Mouse (Mus musculus): ENCODE data around the gene Car14.
A peak's percentile ranks its signal among the peaks of the same experiment; 100 is the strongest.
"Not testable (repeated sequence)": the region's sequence is repeated elsewhere in the genome, so short reads cannot be mapped to it uniquely, and the experiment has no call there.

Car14 gene

DNA sequence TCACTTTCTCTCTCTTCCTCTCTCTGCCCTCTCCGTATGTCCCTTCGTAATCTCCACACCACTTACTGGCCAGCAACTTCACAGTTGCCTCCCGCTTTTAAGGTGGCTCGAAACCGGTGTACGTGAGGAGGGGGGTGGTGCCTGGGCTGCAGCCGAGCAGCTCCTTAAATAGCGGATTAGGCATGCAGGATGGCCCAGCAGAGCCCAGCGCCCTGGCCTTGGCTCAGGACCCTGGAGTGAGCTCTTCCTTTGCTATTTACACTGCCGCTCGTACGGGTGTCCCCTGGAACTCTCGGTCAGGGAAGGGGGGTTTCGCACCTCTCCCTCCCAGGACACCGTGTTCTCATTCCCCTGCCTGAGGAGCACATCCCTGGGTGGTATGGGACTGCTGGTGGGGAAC lies at the start of gene Car14:
Gene Car14, minus strand, starts transcription at position 124 of the 400 bp plus-strand sequence.
- no peak for DNase-seq

DNA sequence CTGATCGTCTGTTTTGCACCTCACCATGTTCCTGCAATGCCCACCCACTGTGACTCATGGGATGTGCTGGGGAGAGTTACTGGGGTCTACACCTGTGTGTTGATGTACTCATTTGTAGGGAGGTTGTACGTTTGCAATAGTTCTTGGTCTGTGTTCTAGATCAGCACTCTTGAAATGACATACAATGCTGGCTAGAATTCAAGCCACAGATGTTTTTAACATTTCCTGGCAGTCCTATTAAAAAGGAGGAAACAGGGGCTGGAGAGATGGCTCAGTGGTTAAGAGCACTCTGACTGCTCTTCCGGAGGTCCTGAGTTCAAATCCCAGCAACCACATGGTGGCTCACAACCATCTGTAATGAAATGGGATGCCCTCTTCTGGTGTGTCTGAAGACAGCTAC lies 49.0 kb upstream of the Car14 start:
- no peak for DNase-seq

DNA sequence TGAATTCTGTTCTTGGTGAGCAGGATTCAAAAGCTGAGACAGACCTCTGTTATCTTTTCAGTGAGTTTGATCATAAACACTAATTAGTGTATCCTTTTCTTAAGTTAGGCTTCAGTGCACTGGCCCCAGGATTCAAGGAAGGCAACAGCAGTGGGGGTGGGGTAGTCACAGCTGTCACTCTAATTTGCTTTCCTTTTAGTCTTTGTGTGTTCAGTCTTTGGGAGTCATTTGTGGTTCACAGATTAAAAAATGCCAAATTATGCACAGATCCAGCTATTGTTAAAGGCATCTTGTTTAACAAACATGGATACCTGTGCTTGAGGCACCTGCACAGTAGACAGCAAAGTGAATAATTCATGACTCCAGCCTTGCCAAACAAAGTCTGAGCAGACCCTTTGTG lies 48.5 kb upstream of the Car14 start:
- DNase-seq, result no peak

DNA sequence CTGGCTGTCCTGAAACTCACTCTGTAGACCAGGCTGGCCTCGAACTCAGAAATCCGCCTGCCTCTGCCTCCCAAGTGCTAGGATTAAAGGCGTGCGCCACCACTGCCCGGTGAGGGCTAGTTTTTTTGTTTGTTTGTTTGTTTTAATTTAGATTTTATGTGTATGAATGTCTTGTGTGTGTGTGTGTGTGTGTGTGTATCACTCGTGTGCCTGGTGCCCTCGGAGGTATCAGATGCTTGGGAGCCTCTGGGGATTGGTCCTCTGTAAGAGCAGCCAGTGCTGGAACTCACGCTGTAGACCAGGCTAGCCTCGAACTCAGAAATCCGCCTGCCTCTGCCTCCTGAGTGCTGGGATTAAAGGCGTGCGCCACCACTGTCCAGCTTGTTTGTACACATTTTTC lies 47.1 kb upstream of the Car14 start:
- not testable (repeated sequence) for DNase-seq

DNA sequence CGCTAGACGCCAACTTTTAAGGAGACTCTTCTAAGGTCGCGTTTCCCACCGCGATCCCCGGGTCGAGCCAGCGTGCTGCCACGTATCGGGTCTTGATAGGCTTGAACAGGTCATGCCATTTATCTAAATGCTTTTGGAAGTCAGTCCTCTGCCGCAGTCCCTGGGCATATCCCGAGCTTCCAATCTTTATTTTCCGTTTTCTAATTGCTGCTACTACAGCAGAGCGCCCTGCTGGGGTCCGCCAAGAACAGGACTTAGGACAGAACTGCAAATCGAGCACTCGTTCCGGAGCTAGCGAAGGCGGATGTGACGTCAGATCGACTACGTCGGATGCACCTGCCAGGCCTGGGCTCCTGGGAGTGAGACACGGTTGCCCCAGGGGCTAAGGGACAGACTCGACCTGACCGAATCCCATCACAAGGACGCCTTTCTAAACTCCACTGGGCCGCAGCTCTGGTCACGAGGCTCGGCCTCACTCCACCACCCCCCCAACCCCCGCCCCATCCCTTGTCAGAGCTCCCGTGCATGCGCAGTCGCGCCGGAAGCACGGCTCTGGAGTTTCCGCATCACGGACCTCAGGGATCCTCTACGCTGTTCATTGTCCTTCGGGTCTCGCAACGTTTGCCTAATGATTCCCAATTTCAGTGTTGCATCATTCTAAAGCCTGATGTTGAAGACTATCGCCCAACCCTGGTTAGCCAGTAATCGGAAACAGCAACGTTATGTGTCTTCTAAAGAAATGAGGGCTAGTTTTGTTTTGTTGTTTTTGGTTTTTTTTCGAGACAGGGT lies 46.5 kb upstream of the Car14 start:
- DNase-seq, result peak; percentile 91

DNA sequence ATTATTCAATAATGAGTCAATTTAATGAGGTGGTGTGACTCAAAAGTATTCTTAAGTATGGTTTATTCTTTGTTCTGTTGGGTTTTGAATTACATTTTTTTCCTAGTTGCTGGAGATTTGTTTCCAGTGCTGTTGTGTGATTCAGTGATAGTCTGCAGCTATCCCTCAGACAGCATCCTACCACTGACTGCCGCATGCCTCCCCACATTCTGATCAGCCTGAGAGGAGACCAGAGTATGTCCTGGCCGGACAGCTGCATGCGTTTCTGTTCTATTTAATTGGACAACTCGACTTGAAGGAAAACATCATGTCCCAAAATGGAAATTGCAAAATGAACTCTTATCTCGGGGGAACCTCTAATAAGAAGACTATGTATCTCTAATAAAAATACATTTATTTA lies 43.8 kb upstream of the Car14 start:
- DNase-seq, result no peak

DNA sequence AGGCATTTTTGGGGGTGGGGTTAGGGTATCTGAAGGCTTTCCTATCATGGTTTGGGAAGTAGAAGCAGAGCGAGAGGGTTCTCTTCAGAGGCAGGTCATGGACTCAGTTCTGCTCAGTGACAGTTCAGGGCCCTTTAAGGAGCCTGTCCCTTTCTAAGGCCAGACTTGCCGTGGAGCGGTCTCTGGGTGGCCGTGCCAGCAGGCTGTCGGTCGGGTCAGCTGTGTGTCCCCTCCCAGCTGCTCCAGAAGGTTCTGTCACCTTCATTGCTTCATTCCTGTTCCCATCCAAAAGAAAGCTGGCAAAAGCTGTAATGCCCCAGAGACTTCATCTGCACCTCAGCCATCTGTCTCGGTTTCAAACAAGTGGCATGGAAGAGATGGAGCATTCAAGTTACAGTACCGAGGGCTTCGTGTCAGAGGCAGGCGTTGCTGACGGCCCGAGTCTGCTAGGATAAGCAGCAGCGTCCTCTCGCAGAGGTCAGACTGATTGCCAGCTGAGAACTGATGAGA lies 41.3 kb upstream of the Car14 start:
- DNase-seq, result no peak

DNA sequence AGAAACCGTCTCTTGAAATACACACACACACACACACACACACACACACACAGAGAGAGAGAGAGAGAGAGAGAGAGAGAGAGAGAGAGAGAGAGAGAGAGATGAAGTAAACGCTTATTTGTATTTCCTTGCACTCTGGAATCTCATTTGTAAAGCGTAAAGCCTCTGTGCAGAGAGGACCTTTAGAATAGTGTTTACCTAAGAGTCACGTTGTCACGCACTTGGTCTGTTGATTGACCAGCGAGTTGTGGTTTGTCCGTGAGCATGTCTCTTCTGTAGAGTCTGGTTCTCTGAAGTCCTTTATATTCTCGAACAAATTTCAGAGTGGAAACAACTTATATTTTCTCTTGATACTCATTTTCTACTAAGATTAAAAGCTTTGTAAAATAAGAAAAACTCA lies 40.3 kb upstream of the Car14 start:
- no peak for DNase-seq

DNA sequence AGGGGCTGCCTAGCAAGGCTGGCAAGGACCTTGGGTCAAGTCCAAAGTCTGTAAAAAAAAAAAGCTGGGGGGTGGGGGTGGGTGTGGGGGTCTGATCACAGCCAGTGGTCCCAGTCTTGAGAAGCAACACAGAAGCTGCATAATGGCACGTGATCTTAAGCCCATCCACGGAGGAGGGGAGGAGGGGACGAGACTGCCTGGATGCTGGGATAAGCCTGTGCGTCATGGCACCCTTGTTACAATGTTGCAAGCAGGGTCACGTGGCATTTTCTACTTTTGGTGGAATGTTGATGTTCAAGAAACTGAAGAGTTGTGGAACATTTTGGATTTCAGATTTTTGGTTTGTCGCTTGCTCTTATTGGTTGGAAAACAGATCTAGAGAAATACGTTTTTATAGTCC lies 38.7 kb upstream of the Car14 start:
- no peak for DNase-seq

DNA sequence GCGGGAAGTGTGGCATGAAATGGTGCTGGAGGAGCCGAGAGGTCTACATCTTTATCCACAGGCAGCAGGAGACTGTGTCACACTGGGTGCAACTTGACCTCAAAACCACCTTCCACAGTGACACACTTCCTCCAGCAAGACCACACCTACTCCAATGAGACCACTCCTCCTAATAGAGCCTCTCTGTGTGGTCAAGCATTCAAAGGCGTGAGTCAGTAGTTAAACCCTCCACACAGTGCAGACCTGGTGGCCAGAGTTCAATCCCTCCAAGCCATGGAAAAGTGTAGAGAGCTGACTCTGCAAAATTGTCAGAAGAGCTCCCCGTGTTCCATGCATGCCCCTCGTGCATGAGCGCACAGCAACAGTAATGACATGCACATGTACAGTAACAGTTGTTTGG lies 38.3 kb upstream of the Car14 start:
- no peak for DNase-seq

DNA sequence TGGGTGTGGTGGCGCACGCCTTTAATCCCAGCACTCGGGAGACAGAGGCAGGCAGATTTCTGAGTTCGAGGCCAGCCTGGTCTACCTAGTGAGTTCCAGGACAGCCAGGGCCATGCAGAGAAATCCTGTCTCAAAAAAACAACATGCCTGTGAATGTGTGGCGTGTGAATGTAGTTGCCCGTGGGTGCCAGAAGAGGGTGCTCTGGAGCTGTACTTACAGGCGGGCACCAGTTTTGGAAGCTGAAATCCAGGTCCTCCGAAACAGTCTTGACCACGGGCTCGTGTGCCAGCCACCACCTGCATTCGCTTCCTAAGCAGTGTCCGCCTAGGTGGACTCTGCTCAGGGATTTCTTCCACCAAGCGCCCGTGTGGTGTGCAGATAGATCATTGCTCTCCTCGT lies 34.3 kb upstream of the Car14 start:
- DNase-seq, result no peak

DNA sequence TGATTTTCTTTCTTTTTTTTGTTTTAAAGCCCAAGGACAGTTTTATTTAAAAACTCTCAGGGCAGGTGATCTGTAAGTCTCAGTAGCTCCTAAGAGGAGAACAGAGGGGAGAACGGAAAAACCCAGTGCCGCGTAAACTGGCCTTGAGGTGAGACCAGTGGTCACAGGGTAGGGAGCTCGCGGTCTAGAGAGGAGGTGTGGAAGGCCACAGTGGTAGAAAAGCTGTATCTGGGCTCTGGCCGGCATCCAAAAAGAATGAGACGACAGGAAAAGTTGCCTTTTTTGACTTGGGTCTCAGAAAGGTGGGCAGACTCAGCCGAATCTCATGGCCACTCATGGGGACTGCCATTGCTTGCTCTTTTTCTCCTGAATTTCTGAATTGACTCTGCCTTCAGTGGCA lies 33.7 kb upstream of the Car14 start:
- no peak for DNase-seq

DNA sequence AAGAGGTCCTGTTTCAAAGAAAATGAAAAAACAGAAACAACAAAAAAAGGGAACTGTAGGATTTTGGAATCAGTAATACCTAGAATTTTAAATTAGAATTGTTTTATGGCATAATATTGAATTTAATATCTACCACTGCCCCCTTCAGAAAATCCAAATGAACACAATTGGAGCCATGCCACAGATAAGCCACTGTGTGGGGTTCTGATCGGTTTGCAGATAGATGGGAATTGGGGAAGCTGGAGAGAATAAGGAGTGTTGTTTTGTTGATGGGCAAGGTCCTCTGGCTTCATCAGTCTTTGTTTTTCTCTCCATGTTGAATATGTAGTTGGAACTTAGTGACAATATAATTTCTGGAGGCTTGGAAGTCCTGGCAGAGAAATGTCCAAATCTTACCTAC lies 30.0 kb upstream of the Car14 start:
- DNase-seq, result no peak

DNA sequence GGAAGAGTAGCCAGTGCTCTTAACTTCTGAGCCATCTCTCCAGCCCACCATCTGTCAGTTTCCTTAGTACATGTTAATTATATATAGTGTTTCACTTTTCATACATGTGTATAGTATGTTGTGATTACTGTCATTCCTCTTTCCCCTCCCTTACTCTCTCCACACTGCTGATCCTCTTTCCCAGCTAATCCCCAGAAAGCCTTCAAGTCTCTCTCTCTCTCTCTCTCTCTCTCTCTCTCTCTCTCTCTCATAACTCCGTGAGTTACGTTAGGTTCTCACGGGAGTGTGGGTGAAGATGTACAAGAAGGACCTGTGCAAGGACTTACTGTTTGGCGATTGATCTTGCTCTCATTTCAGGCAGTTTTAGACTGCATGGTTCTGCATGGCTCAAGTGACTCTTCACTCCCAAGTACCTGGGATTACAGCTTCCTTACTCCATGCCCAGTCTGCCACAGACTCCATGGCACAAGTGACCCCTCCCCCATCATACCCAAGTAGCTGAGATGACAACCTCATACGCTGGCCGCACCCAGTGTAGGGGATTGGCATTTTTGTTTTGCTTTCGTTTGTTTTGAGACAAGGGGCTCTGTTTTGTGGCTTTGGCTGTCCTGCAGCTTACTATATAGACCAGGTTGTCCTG lies 28.7 kb upstream of the Car14 start:
- DNase-seq, result no peak

DNA sequence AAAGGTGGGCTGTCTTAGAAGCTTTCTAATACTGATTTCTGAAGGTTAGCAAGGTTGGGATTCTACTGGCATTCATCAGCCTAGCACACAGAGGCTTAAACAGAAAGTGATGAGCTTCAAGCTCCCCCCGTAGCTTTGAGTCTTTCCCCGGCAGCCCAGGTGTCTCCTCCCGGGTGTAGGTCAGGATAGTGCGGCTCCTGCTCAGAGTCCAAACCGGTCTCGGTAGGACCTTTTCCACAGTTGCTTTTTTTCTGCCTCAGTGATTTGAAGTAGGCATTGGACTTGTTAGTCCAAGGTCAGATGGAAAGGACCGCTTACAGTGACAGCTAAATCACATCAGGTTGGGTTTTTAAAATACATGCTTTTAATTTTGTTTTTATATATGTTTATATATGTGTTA lies 28.1 kb upstream of the Car14 start:
- DNase-seq, result no peak

DNA sequence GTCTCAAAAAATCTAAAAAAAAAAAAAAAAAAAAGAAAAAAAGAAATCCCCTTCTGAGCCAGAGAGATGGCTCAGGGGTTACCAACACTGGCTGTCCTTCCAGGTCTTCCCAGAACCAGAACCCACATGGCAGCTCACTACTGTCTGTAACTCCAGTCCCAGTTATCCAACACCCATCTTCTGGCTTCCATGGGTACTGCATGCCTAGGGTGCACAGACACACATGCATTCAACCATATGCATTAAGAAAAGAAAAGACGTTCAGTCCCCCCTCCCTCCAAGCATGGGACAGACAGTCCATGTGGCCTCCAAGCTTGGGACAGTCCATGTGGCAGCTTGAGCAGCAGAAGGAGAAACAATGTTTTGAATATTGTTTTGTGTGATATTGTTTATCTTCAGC lies 27.7 kb upstream of the Car14 start:
- no peak for DNase-seq

DNA sequence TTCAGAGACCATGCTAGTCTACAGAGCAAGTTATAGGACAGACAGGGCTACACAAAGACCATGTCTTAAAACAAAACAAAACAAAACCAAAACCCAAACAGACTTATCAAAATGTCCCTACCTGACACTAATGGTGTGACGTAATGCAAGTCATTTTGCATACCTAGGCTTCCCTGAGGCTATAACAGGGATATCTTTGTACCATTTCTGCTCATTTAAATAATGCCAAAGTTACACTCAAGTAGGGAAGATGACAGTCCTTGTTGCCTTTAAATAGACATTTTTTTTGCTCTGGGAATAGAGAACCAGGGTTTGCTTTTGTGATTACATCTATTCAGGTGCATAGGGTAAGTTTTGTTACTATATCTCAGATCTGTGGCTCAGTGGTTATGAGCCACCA lies 27.0 kb upstream of the Car14 start:
- no peak for DNase-seq

DNA sequence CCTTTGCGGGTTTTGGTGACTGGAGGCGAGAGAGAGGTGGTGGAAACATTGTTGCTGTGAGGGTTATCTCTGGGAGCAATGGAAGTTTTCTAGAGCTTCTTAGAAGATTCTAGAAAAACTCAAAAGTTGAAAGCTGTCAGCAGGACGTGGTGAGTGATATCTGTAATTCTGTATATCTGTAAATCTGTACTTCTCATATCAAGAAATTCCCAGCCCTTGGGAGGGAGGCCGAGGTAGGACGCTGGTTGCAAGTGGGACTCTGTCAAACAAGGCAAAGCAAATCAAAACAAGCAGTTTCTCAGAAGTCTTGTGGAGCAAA lies 25.9 kb upstream of the Car14 start:
- no peak for DNase-seq

DNA sequence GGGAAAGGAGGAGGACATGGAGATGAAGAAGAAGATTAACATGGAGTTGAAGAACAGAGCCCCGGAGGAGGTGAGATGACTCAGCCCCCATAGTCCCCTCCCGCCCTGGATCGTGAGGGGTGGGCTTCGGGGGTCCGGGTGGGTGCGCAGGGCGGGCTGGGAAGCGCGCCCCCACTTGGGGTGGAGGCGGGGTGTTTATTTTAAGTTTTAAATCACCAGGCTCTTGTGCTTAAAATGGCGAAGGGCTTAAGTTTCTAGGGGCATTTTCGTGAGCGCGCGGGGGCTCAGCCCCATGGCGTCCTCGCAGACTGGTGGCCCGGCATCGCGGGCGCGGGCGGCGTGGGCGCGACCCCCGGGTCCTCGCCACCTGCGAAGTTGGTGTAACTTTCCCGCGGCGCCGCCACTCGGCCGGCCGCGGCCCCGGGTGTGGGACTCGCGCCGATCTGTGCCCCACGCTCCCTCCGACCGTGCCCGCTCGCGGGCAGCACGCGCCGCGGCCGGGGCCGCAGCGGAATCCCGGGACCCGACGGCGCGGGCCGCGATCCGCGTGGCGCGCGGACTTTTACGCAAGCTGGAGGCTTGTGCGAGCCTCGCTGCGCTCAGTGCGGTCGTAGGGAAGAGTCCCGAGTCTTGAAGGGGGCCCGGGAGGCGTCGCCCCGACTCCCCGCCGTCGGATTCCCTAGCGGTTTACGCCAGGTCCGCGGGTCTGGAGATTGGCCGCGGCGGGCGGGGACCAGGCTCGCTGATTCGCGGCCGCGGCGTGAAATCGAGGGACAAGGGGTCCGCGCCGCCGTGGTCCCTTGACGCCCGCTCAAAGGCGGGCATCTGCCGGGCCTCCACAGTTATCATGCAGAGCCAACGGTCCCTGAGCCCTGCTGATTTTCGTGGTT lies 25.3 kb upstream of the Car14 start:
- peak; percentile 45 for DNase-seq

DNA sequence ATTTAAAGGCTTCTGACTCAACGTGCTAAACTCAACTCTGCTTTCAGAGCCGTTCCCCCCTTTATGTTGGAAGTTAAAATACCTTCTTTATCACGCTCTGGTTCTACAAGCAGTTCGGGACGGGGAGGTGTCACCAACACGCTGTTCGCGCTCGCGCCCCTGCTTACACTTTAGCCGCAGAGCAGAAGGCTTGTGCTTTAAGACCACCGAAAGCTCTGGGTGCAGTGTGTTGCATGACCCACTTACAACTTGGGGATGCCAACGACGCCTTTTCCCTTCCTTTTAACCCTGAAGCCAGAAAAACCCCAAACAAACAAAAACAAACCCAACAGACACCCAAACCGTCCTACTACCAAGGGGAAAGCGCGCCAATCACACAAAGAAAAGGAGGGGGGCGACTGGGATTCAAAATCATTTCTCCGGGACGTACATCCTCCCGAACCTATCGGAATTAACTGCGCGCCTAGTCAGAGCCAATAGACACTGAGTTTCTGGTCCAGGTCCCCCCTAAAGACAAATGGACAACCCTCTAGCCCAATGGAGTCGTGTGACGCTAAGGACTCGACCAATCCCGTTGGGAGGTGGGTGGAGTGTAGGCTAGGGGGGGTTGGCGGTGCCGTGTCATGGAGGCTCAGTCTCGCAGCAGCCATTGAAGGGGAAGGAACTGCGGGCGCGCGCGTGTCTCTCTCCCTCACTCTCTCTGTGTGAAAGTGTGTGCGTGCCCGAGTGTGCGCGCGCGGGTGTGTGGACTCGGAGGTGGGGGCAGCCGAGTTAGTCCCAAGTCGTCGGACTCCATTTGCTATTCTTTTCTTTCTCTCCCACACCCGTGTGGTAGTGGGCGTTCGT lies 24.4 kb upstream of the Car14 start, which contains the start of gene Anp32e:
Gene Anp32e, plus strand, starts transcription at position 589 of the 846 bp plus-strand sequence.
- peak; percentile 96 for DNase-seq

DNA sequence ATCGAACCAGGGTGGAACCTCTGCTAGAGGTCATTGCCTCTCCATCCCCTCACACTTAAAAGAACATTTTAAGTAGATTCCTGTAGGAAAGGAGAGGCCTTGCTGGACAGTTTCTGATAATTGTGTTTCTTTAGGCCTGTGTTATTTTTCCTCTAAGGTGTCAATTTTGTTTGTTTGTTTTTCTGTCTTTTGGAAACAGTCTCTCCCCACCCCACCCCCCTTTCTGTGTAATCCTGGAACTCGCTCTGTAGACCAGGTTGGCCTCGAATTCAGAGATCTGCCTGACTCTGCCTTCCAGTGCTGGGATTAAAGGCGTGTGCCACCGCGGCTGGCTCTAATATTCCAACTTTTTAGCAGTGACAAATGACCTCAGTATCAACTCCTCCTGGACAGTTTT lies 23.8 kb upstream of the Car14 start:
- DNase-seq, result no peak

DNA sequence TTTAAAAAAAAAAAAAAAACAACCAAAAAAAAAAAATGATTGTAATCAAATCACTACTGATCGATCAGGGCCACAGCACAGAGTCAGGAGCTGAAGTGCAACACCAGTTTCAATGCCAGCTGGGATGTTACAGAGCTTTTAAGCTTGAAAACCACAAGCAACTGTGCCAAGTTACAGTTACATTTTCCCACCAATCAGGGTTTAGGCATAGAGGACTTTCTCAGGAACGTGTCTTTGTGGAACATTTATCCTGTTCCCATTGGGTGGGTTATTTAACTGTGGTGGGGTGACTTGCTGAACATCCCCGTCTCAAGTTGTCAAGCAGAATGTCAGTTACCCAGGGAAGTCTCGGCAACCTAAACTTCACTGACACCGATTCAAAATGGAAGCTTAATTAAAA lies 20.6 kb upstream of the Car14 start:
- no peak for DNase-seq

DNA sequence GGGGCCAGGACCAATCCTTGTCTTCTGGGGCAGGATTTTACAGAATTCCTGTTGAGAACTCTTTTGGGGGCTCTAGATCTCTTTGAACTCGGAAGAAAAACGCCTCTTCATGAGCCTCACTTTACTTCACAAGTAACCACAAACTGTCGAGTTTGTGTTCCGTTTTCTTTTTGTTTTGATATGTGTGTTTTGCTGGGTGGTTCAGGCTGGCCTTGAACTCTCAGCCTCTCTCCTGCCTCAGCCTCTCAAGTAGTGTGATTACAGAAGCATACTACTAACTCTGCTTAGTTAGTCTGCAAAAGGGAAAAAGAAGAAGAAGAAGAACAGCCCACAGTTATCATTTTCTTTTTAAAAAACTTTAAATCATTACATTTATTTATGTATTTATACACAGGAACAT lies 19.7 kb upstream of the Car14 start:
- no peak for DNase-seq

Data from right cerebral cortex, postnatal 25 days (tissue).